Mouse (Mus musculus): Measurements from ENCODE around the gene Sbf2.
"Not testable (repeated sequence)": the region's sequence is repeated elsewhere in the genome, so short reads cannot be mapped to it uniquely, and the experiment has no call there.

The Sbf2 gene

GRCm38 (mm10) chr7:110565815-110566549 lies 48.7 kb downstream of the Sbf2 start:
- no peak for DNase-seq

- no peak for DNase-seq
Measured at GRCm38 (mm10) chr7:110561647-110562046, 53.1 kb downstream of the Sbf2 start.

DNA sequence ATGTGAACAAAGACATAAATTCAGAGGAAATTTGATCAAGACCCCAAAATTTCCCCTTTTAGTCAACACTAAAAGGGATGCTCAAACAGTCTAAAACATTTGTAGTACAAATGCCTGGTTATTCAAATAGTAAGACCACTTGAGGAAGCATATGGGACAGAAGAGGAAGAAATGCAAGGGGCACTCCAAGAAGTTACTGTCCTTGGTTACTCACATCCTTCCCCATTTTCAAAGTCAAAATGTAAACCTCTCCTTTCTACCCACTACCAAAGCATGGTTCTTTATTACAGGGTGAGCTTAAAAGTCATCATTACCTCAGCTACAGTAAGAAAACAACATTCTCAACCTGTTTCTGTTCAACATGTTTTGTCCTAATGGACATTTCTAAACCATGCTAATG lies 57.7 kb downstream of the Sbf2 start:
- DNase-seq: no peak

- no peak for DNase-seq
Measured at GRCm38 (mm10) chr7:110556221-110556620, 58.5 kb downstream of the Sbf2 start.

- DNase-seq: no peak
Measured at GRCm38 (mm10) chr7:110555260-110555659, 59.5 kb downstream of the Sbf2 start.

- no peak for DNase-seq
Measured at GRCm38 (mm10) chr7:110548268-110548667, 66.5 kb downstream of the Sbf2 start.

GRCm38 (mm10) chr7:110543341-110543740 lies 71.4 kb downstream of the Sbf2 start:
- DNase-seq: no peak

- no peak for DNase-seq
Measured at GRCm38 (mm10) chr7:110539266-110539665, 75.5 kb downstream of the Sbf2 start.

DNA sequence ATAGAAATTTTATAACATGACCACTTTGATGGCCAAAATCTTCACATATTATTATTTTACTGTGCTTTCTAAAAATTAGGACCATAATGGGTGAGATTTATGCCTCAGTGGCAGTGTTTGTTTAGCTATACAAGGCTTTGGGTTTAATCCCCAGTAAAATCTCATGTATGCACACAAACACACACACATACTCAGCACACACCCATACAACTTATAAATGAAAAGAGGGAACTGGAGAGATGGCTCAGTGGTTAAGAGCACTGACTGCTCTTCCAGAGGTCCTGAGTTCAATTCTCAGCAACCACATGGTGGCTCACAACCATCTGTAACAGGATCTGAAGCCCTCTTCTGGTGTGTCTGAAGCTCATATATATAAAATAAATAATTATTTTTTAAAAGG lies 84.4 kb downstream of the Sbf2 start:
- not testable (repeated sequence) for DNase-seq

GRCm38 (mm10) chr7:110525090-110525775 lies 89.5 kb downstream of the Sbf2 start:
- no peak for DNase-seq

- no peak for DNase-seq
Measured at GRCm38 (mm10) chr7:110516241-110517220, 98.2 kb downstream of the Sbf2 start.

- no peak for DNase-seq
Measured at GRCm38 (mm10) chr7:110514131-110514530, 100.6 kb downstream of the Sbf2 start.

GRCm38 (mm10) chr7:110498653-110499052 lies 116.1 kb downstream of the Sbf2 start:
- DNase-seq: no peak

- no peak for DNase-seq
Measured at GRCm38 (mm10) chr7:110491038-110491437, 123.7 kb downstream of the Sbf2 start.

GRCm38 (mm10) chr7:110485051-110485450 lies 129.7 kb downstream of the Sbf2 start:
- no peak for DNase-seq

GRCm38 (mm10) chr7:110470987-110471386 lies 143.7 kb downstream of the Sbf2 start:
- DNase-seq: no peak

DNA sequence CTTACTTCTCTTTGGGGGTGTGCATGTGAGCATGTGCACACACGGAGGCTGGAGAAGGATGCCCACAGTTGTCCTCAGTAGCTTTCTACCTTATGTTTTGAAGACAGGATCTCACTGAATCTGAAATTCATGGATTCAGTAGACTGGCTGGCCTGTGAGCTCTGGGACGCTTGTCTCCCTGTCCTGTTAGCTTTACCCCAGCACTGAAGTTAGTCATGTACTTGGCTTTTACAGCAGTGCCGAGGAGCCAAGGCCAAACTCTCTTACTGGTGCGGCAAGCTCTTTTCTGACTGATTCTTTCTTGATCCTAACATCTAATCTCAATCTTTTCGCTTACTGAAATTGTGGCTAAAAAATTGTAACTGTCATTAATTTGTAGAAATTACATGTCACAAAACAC lies 151.3 kb downstream of the Sbf2 start:
- DNase-seq: no peak

- peak; percentile 28 for DNase-seq
Measured at GRCm38 (mm10) chr7:110432301-110432700, 182.4 kb downstream of the Sbf2 start.

- DNase-seq: no peak
Measured at GRCm38 (mm10) chr7:110416318-110416717, 198.4 kb downstream of the Sbf2 start.

GRCm38 (mm10) chr7:110414276-110414675 lies 200.4 kb downstream of the Sbf2 start:
- DNase-seq: no peak

DNA sequence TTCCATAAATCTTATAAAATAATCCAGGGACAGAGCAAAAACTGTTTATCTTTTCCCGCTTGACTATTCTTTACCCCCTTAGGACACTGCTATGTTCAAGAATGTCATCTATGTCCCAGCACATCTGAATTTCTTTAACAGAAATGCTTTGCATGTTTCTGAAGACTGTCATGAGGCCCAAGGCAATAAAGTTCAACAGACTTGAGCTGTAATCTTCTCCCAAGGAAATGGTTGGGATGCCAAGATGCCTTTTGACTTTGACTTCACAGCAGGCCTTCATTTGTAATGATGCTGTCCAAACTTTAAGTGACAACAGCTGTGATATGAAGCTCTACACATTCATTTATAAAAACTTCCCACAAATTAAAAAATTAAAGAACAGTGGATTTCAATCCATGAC lies 212.6 kb downstream of the Sbf2 start:
- DNase-seq: no peak

DNA sequence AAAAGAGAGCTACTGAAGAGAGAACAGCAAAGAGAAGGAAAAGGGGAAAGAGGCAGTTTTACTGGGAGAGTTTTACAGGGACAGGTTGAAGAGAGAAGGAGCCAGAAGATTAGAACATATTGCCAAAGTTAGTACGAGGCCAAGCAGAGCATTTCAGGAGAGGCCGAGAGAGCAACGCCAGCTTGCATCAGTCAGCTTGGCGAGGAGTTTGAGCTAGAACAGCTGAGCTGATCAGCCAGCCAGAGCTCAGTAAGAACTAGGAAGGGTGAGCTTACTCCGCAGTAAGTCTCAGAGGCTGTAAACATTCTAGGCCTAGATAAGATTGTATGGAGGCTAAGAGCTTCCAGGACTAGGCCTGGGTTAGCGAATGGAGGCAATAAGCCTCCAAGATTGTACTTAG lies 222.1 kb downstream of the Sbf2 start:
- DNase-seq: no peak

DNA sequence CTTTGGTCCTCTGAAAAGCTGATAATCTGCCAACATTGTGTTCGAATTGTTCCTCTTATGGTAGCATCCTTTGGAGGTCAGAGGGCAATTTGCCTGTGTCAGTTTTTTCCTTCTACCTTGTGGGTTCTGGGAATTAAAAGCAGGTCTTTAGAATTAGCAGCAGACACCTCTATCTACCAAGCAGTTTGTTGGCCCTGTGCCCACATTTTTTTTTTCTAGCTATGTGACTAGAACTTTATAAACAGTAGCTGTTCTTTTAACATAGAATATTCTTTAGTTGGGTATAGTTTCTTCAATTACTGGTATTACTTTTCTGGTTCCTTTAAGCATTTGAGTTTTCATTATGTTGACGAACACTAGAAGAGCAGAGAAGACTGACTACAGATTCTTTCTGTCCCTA lies 223.1 kb downstream of the Sbf2 start:
- no peak for DNase-seq

Measured in liver (tissue).